Mouse (Mus musculus) CH12.LX (cell line): ENCODE results near the gene Casq2. TPM values are rescaled to one million over a fixed set of nuclear protein-coding genes. Genes with fewer than 3 reads are reported as not detected.

Experiments
- DNase-seq: peaks from one replicate; pipeline ENCODE4 v3.0.0-alpha.2; 2013; ENCODE audit errors: extremely low read depth
- H3K27ac ChIP-seq: 2 replicates; pipeline ENCODE4 v1.5.1; 2012; ENCODE audit warnings: low read depth, mild to moderate bottlenecking, control low read depth, moderate library complexity; ENCODE audit not compliant: insufficient read depth
- H3K27me3 ChIP-seq: replicated peaks from 2 replicates; pipeline ENCODE3; 2012; ENCODE audit warnings: inconsistent platforms
- H3K36me3 ChIP-seq, 2 experiments: replicated peaks in 1 of 2; 2 replicates each; pipeline versions ENCODE3 to v1.6.1; 2012; ENCODE audit warnings: inconsistent platforms in 1 of 2, low read length in 1 of 2, mild to moderate bottlenecking in 1 of 2, mixed read lengths in 1 of 2, moderate library complexity in 1 of 2; ENCODE audit not compliant: control insufficient read depth in 1 of 2, insufficient read depth in 1 of 2
- H3K4me1 ChIP-seq, 2 experiments: 2 replicates each; pipeline ENCODE4 v1.6.1; 2012; ENCODE audit warnings: inconsistent platforms in 1 of 2, moderate library complexity in 1 of 2; ENCODE audit not compliant: insufficient read depth in 2 of 2, control insufficient read depth in 1 of 2
- H3K4me2 ChIP-seq: 2 replicates; pipeline ENCODE4 v1.6.1; 2012; ENCODE audit warnings: low read depth, mild to moderate bottlenecking, control low read depth; ENCODE audit not compliant: poor library complexity, insufficient read depth, severe bottlenecking
- H3K4me3 ChIP-seq, 3 experiments: fragments of 150-350 bp in 1 of 3; sonication (generic) in 1 of 3; replicated peaks in 1 of 3; 2 replicates each; pipeline versions ENCODE3 to v1.5.1; 2011 to 2012; ENCODE audit warnings: low read depth in 2 of 3, low read length in 2 of 3, mild to moderate bottlenecking in 2 of 3, moderate library complexity in 2 of 3, control low read depth in 1 of 3, improper control_type of control experiment in 1 of 3, inconsistent platforms in 1 of 3, mixed read lengths in 1 of 3; ENCODE audit not compliant: poor library complexity in 1 of 3
- H3K79me2 ChIP-seq: replicated peaks from 2 replicates; pipeline ENCODE4 v1.6.1; 2012; ENCODE audit warnings: mild to moderate bottlenecking, moderate library complexity; ENCODE audit not compliant: control insufficient read depth, poor library complexity, insufficient read depth, severe bottlenecking; ENCODE audit errors: extremely low read depth
- H3K9ac ChIP-seq: 2 replicates; pipeline ENCODE4 v1.6.1; 2012; ENCODE audit warnings: low read depth, mild to moderate bottlenecking, control low read depth, moderate library complexity; ENCODE audit not compliant: insufficient read depth
- H3K9me3 ChIP-seq: replicated peaks from 2 replicates; pipeline ENCODE3; 2012; ENCODE audit warnings: low read length, inconsistent platforms, mixed read lengths
- CTCF ChIP-seq, 2 experiments: IDR thresholded peaks in 1 of 2; conservative IDR thresholded peaks in 1 of 2; 2 replicates each; pipeline ENCODE4 v1.5.1; 2011 to 2012; ENCODE audit warnings: low read depth in 2 of 2, low read length in 2 of 2, improper control_type of control experiment in 1 of 2, inconsistent platforms in 1 of 2, mild to moderate bottlenecking in 1 of 2, moderate library complexity in 1 of 2
- GABPA ChIP-seq: IDR thresholded peaks from 2 replicates; pipeline ENCODE4 v1.6.1; 2012; ENCODE audit warnings: low read depth, low read length, improper control_type of control experiment, inconsistent platforms; ENCODE audit not compliant: insufficient replicate concordance
- HCFC1 ChIP-seq: IDR thresholded peaks from 2 replicates; pipeline ENCODE4 v1.6.1; 2012; ENCODE audit warnings: low read depth, mild to moderate bottlenecking, inconsistent platforms, low read length, improper control_type of control experiment
- IRF4 ChIP-seq: IDR thresholded peaks from 2 replicates; pipeline ENCODE4 v1.6.1; 2014; ENCODE audit warnings: low read depth, mild to moderate bottlenecking, inconsistent platforms, low read length, improper control_type of control experiment
- JUND ChIP-seq: conservative IDR thresholded peaks from 2 replicates; pipeline ENCODE4 v1.6.1; 2011; ENCODE audit warnings: low read depth, low read length, improper control_type of control experiment
- KAT2A ChIP-seq: IDR thresholded peaks from 2 replicates; pipeline ENCODE4 v1.6.1; 2012; ENCODE audit warnings: low read length, improper control_type of control experiment, inconsistent platforms; ENCODE audit not compliant: insufficient replicate concordance
- MAX ChIP-seq: IDR thresholded peaks from 2 replicates; pipeline ENCODE4 v1.6.1; 2011; ENCODE audit warnings: low read length, improper control_type of control experiment
- MAZ ChIP-seq: IDR thresholded peaks from 2 replicates; pipeline ENCODE4 v1.6.1; 2012; ENCODE audit warnings: low read depth, mild to moderate bottlenecking, inconsistent platforms, low read length, improper control_type of control experiment, moderate library complexity
- NRF1 ChIP-seq: IDR thresholded peaks from 2 replicates; pipeline ENCODE4 v1.6.1; 2014; ENCODE audit warnings: low read depth, mild to moderate bottlenecking, inconsistent platforms, low read length, improper control_type of control experiment, moderate library complexity
- PAX5 ChIP-seq: IDR thresholded peaks from 2 replicates; pipeline ENCODE4 v1.6.1; 2012; ENCODE audit warnings: low read length, inconsistent platforms, mixed read lengths
- POLR2A ChIP-seq: IDR thresholded peaks from 2 replicates; pipeline ENCODE4 v1.6.1; 2011; ENCODE audit warnings: low read depth, mild to moderate bottlenecking, improper control_type of control experiment, low read length
- RAD21 ChIP-seq: IDR thresholded peaks from 2 replicates; pipeline ENCODE4 v1.6.1; 2011; ENCODE audit warnings: low read depth, mild to moderate bottlenecking, low read length, improper control_type of control experiment, moderate library complexity
- SIN3A ChIP-seq: IDR thresholded peaks from 2 replicates; pipeline ENCODE4 v1.6.1; 2012; ENCODE audit warnings: low read length, improper control_type of control experiment, inconsistent platforms
- TCF12 ChIP-seq: IDR thresholded peaks from 2 replicates; pipeline ENCODE4 v1.6.1; 2014; ENCODE audit warnings: low read depth, mild to moderate bottlenecking, inconsistent platforms, low read length, improper control_type of control experiment
- UBTF ChIP-seq: IDR thresholded peaks from 2 replicates; pipeline ENCODE4 v1.6.1; 2012; ENCODE audit warnings: low read depth, mild to moderate bottlenecking, inconsistent platforms, low read length, improper control_type of control experiment, moderate library complexity
- ZMIZ1 ChIP-seq: IDR thresholded peaks from 2 replicates; pipeline ENCODE4 v1.6.1; 2012; ENCODE audit warnings: low read depth, mild to moderate bottlenecking, inconsistent platforms, low read length, improper control_type of control experiment
- dilution Hi-C: fragments of 300-500 bp; cut with MboI; formaldehyde crosslinking; loops from 2 replicates; pipeline ENCODE4 v1.14.3; 2020; ENCODE audit warnings: low sequenced_read_pairs; ENCODE audit not compliant: extremely low pct_unique_long_range_greater_than_20kb, extremely low pct_ligation_motif_present
- in situ Hi-C: fragments of 300-500 bp; cut with MboI; formaldehyde crosslinking; loops from 3 replicates; pipeline ENCODE4 v1.14.3; 2019; ENCODE audit warnings: low sequenced_read_pairs, low pct_ligation_motif_present, low pct_unique_long_range_greater_than_20kb, mixed read lengths
- polyA plus RNA-seq: library from polyadenylated mRNA; unstranded; fragments of >175 nt; gene quantifications from 2 replicates; pipeline ENCODE4 v1.2.1, GENCODE M21; 2012; ENCODE audit warnings: low read depth; ENCODE audit not compliant: insufficient read length
- total RNA-seq, 2 experiments: library from RNA; depleted of rRNA; stranded (reverse); fragments of 300-350 nt in 1 of 2; fragments of >200 nt in 1 of 2; gene quantifications; 2 replicates each; pipeline ENCODE4 v1.2.3; 2012 to 2014

Casq2 gene
- total and polyA plus RNA-seq, 3 experiments: not detected

DNA sequence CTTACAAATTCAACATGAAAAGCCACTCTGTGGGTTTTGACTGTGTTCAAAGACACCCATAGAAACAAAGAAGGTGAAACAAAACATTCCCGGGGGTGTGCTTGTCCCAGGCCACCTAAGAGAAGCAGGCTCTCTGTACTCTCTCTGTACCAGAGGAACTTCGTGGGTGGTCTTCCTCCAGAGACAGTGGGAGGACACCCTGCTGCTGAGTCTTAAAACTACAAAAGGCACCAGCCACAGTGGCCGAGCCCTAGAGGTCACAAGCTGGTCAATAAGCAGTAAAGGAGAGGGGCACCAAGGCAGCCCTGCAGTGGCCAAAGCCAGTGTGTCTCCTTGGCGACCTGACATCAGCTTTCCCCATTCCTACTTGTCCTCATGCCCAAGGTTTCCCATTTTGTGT is 103.8 kb downstream of the Casq2 start:
- no peak overlapping the region for H3K4me2 ChIP-seq
- DNase-seq: no peak
- dilution Hi-C loops: no loop called here
- no peaks in the 10 kb centered on the region for H3K36me3 ChIP-seq
- H3K4me1 ChIP-seq: peaks cover 0 to 4% of the 10 kb centered on the region in 2 experiments; a peak in 1 of 4 replicates
- H3K4me3 ChIP-seq: no peak overlapping the region
- peaks cover 3% of the 10 kb centered on the region for H3K9me3 ChIP-seq
- H3K79me2 ChIP-seq: no peaks in the 10 kb centered on the region
- H3K27ac ChIP-seq: no peak overlapping the region
- H3K27me3 ChIP-seq: no peaks in the 10 kb centered on the region
- TF ChIP-seq NRF1: no peak
- TF ChIP-seq ZMIZ1: no peak
- TF ChIP-seq MAX: no peak
- TF ChIP-seq MAZ: no peak
- TF ChIP-seq RAD21: no peak
- TF ChIP-seq IRF4: no peak
- no peak for TF ChIP-seq PAX5
- TF ChIP-seq KAT2A: no peak
- no peak for TF ChIP-seq HCFC1
- TF ChIP-seq, all 38 proteins: peak for 0
- H3K9ac ChIP-seq: no peak overlapping the region
- in situ Hi-C loops: no loop called here

DNA sequence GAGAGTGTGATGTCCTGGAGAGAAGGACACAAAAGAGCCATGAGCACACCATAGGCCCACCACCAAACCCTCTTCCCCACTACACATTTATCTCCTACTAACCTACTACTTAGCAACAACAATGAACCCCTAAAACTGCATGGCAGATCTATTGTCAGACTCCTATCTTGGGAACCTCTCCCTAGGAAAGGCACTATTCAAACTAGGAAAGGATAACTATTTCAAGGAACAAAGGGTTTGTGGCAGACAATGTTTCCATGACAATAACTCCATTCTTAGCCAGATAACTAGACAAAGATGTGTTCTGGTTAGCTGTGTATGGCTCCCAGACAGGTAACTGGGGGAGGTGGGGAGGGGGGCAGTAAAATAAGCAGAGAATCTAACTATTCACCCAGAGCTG is 104.4 kb downstream of the Casq2 start:
- no peaks in the 10 kb centered on the region for H3K36me3 ChIP-seq
- H3K4me3 ChIP-seq: no peak overlapping the region
- H3K4me1 ChIP-seq: peaks cover 0 to 11% of the 10 kb centered on the region in 2 experiments; a peak in 2 of 4 replicates
- dilution Hi-C loops: no loop called here
- no peak overlapping the region for H3K4me2 ChIP-seq
- H3K9ac ChIP-seq: no peak overlapping the region
- H3K9me3 ChIP-seq: peaks cover 3% of the 10 kb centered on the region
- in situ Hi-C loops: no loop called here
- no peak overlapping the region for H3K27ac ChIP-seq
- TF ChIP-seq RAD21 (no peak), JUND (no peak), CTCF (conservative IDR thresholded peaks at IDR 0.05 in 1 of 2, IDR thresholded peaks at IDR 0.05 in 1 of 2; ENCODE audit: low read depth in 2 of 2, low read length in 2 of 2) (no peak), GABPA (no peak), SIN3A (no peak), UBTF (no peak), IRF4 (no peak), POLR2A (no peak), NRF1 (no peak), TCF12 (no peak)
- H3K79me2 ChIP-seq: no peaks in the 10 kb centered on the region
- DNase-seq: no peak
- H3K27me3 ChIP-seq: no peaks in the 10 kb centered on the region
